Mouse (Mus musculus) olfactory bulb, adult 2 months (tissue): ENCODE data around the gene Krt78. TPM values are rescaled to one million over a fixed set of nuclear protein-coding genes. Genes with fewer than 3 reads are reported as not detected.

ENCODE experiments used
- H3K27ac ChIP-seq: fragments of 200-500 bp; 2 replicates; pipeline ENCODE4 v1.5.1; 2012; ENCODE audit warnings: low read depth, low read length; ENCODE audit not compliant: insufficient read depth
- H3K4me1 ChIP-seq: fragments of 200-500 bp; 2 replicates; pipeline ENCODE4 v1.6.1; 2012; ENCODE audit warnings: low read length; ENCODE audit not compliant: control insufficient read depth, insufficient read depth
- H3K4me3 ChIP-seq: fragments of 200-500 bp; 2 replicates; pipeline ENCODE4 v1.5.1; 2012; ENCODE audit warnings: mild to moderate bottlenecking, low read depth, low read length, moderate library complexity; ENCODE audit not compliant: insufficient read depth
- CTCF ChIP-seq: fragments of 200-500 bp; IDR thresholded peaks from 2 replicates; pipeline ENCODE4 v1.5.1; 2012; ENCODE audit warnings: low read depth, mild to moderate bottlenecking, low read length, moderate library complexity; ENCODE audit not compliant: insufficient read depth
- POLR2A ChIP-seq: fragments of 200-500 bp; IDR thresholded peaks from 2 replicates; pipeline ENCODE4 v1.6.1; 2012; ENCODE audit warnings: mild to moderate bottlenecking, low read depth, low read length, moderate library complexity; ENCODE audit not compliant: insufficient read depth
- WGBS: fragments of 180-500 bp; shearing (Covaris S2); methylation state at CpG from one replicate; pipeline ENCODE4 v1.1.7; 2018; 5-methylcytosine and 5-hydroxymethylcytosine counted together
- polyA plus RNA-seq: library from polyadenylated mRNA; stranded (reverse); fragments of >200 nt; gene quantifications from 2 replicates; pipeline ENCODE4 v1.2.4, GENCODE M21; 2012; ENCODE audit warnings: low replicate concordance; ENCODE audit not compliant: missing spikeins, insufficient read depth, insufficient read length

Krt78 gene
- polyA plus RNA-seq, 1 experiment = not detected

DNA sequence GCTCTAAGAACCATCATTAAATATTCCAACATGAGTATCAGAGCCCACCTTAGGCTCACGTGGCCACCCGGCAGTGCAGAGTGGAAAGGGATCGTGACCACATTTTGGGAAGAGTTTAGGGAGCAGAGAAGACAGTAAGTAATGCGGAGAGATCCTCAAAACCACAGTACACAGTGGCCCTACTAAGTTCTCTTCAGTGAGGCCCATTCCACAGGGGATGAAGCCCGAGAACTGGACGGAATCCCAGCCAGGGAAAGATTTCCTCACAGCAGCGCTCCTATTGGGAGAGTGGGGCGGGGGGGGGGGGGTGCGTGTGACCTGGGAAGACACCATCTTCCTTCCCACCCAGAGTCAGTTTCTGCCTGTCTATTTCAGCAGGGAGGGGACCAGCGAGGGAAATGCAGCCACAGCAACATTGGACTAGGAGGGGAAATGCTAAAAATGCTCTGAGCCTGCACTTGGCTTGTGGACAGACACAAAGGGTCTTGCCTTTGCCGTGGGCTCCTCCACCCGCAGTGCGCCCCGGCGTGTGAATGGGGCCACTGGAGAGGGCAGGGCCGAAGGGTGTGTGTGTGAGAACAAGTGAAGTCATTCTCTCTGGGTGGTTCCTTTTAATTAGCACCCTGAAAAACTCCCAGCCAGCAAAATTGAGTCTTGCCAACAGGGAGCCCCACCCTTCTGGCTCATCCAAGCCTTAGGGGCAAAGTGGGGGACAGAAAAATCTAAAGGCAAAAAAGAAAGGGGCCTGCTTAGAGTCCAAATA is 20.2 kb upstream of the Krt78 start:
- WGBS = 36% methylated on average over 16 of the region's 16 CpGs
- no peak for TF ChIP-seq POLR2A
- no peak for TF ChIP-seq CTCF
- H3K4me1 ChIP-seq = peaks cover 36% of the 10 kb centered on the region
- no peak overlapping the region for H3K4me3 ChIP-seq
- H3K27ac ChIP-seq = no peak overlapping the region

DNA sequence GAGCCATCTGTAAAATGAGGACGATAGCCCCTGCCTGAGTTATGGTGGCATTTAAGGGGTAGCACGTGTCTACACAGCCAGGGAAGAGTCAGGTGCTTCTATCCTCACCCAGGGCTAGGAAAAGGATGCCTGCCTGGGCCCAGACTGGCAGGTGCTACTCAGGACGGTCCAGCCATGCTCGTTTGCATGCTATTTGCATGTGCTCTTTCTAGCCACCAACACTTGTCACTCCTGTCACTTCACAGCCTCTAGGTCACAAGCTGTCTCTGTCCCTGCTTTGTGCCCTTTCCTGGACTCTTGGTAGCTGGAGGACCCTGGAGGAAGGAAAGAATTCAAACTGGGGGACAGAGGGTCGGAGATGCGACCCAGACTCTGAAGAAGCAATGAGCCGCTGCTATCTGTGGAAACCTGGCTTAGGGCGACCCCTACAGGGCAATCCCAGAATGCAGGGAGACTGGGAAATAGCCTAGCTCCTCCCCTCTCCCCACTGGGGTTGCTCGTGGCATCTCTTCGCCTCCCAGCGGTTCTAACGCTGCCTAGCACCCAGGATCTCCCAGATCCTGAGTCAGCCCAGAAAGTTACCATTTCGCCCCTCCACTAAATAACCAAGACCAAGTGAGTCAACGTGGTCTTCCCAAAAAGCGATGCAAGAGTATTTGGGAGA is 19.5 kb upstream of the Krt78 start:
- TF ChIP-seq CTCF = peak; percentile 88
- TF ChIP-seq POLR2A = no peak
- Histone ChIP-seq H3K4me3 (no peak overlapping the region), H3K27ac (no peak overlapping the region), H3K4me1 (peaks cover 36% of the 10 kb centered on the region)
- 13% methylated on average over 15 of the region's 15 CpGs for WGBS

DNA sequence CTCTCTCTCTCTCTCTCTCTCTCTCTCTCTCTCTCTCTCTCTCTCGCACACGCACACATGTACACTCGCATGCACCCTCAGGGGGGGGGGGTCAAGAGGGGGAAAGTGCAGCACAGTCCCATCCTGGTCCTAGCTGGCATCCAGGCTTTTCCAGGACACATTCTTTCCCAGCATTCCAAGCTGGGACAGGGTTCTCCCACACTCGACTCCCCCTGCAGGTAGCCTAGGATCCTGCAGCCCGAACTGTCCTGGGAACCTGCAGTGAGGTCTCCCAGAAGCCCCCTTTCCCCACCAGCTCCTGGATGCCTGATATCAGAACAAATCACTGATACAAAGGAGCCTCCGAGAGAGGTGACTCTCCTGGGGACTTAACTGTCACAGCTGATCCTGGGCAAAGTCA is 16.4 kb upstream of the Krt78 start:
- no peak for TF ChIP-seq POLR2A
- peak; percentile 39; the same call in 1 of the 2 replicates for TF ChIP-seq CTCF
- 21% methylated on average over 5 of the region's 6 CpGs for WGBS
- Histone ChIP-seq H3K4me1 (peaks cover 14% of the 10 kb centered on the region), H3K4me3 (no peak overlapping the region), H3K27ac (no peak overlapping the region)

DNA sequence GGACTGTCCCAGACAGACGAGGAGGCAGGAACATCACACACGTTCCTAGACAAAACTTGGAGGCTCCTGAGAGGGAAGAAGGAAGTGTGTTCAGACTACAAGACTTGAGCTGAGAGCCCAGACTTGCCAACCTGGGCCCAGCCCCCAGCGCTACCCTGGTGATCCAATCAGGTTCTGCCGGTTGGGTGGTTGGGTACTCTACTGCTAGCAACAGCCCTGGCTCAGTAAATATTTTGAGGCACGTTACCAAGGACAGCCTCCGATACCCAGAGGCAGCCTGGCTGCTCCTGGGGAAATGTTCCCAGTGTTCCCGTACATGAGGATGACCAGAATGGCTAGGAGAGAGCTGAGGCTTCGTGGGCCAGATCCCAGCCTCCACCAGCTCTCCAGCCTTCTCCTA is 12.7 kb upstream of the Krt78 start:
- no peak overlapping the region for H3K4me3 ChIP-seq
- TF ChIP-seq POLR2A = no peak
- no peak for TF ChIP-seq CTCF
- WGBS = 86% methylated on average over 8 of the region's 8 CpGs
- no peak overlapping the region for H3K27ac ChIP-seq
- H3K4me1 ChIP-seq = no peaks in the 10 kb centered on the region

DNA sequence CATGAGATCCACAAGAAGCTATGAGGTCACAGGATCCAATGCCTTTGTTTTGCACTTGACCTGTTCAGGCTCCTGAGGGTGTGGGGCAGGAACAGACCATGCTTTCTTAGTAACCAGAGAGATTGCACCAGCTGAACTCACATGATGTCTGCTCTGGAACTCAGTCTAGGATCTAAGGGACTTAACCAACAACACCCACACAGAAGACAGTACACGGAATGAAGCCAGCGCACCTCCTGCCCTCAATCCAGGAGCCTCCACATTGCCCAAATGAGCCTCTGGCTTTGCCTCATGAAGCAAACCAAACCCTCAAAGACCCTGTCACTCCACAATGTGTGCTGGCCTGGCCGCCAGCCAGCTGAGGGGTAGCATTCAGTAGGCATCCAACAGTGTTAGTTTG is 4.8 kb upstream of the Krt78 start:
- H3K27ac ChIP-seq = no peak overlapping the region
- H3K4me3 ChIP-seq = no peak overlapping the region
- H3K4me1 ChIP-seq = no peaks in the 10 kb centered on the region
- TF ChIP-seq CTCF (no peak), POLR2A (no peak)
- 86% methylated on average over 3 of the region's 3 CpGs for WGBS

DNA sequence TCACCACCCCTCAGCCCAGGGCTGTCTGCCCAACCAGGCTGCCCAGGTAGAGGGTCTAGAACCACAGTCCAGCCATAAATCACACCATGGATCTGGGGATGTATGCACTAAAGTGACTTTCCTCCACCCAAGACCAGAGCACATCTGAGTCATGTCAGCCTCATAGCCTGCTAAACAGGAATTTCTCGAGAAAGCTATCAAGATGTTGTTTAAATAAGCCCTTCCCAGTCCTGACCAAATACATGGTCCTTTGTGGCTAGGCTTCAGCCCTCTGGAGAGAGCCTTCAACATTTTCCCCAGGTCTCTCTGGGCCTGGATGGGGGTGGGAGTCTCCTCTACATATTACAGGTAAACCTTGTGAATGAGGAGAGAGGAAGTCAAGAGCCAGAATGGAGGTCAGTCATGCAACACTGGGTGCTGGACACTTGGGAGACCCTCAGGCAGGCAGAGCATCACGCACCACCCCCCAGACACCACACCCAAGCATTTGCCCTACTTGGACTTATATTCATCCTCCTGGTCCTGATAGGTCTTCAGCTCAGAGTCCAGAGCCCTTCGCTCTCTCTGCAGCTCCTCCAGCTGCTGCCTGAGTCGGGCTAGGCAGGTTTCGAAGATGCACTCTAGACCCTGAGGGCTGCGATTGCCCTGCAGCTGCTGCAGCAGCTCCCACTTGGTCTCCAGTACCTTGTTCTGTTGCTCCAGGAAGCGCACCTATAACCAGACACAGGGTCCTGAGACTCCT is 1.2 kb downstream of the Krt78 start:
- TF ChIP-seq CTCF (no peak), POLR2A (no peak)
- no peak overlapping the region for H3K4me3 ChIP-seq
- no peaks in the 10 kb centered on the region for H3K4me1 ChIP-seq
- no peak overlapping the region for H3K27ac ChIP-seq
- WGBS = 95% methylated on average over 7 of the region's 7 CpGs

DNA sequence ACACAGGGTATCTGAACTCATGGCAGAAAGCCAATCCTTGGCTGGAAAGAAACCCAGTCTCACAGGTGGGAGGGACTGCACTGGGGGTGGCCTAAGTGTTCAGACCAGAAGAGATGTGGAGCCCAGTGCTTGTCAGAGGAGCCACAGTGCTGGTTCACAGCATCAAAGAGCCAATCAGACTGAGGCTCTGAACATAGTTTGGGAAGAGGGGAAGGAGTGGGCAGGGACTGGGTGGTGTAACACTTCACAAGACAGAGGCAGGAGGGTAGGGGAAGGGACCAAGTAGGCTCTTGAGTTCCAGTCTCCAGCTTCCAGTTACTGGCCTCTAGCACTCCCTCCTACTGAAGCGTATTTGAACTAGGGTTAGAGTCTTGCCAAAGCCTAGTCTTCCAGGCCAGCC is 8.7 kb downstream of the Krt78 start:
- no peak overlapping the region for H3K27ac ChIP-seq
- TF ChIP-seq POLR2A (no peak), CTCF (no peak)
- H3K4me3 ChIP-seq = no peak overlapping the region
- 86% methylated on average over 1 of the region's 1 CpGs for WGBS
- peaks cover 11% of the 10 kb centered on the region for H3K4me1 ChIP-seq

DNA sequence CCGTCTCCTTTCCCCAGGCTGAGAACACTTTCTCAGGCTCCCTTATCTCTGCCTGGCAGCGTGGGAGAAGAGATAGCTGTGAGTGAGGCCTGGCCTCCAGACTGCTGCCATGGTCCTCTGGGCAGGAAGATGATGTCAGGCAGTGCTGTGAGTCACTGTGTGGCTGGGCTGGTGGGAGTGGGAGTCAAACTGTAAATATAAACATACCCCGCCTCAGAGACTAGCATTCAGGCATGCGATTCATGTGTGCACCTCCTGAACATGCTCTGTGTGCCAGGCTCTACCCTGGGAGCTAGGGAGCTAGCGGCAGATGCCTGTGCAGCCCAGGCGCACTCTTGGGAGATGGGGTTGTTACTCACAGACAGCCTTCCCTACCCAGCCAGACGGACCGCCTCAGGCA is 12.1 kb downstream of the Krt78 start:
- H3K4me3 ChIP-seq = no peak overlapping the region
- H3K27ac ChIP-seq = no peak overlapping the region
- TF ChIP-seq POLR2A (no peak), CTCF (no peak)
- 65% methylated on average over 8 of the region's 8 CpGs for WGBS
- peaks cover 11% of the 10 kb centered on the region for H3K4me1 ChIP-seq
